Mouse (Mus musculus) E14TG2a.4 (cell line): ENCODE data around the gene Fbxo33.

ENCODE experiments used
- CTCF ChIP-seq: conservative IDR thresholded peaks from 2 replicates; pipeline ENCODE4 v1.5.1; 2014; ENCODE audit warnings: low read length
- NANOG ChIP-seq: IDR thresholded peaks from 2 replicates; pipeline ENCODE4 v1.6.1; 2014; ENCODE audit warnings: borderline replicate concordance, low read length, mixed read lengths
- POU5F1 ChIP-seq: IDR thresholded peaks from 2 replicates; pipeline ENCODE4 v1.6.1; 2014; ENCODE audit warnings: low read length, borderline replicate concordance

DNA sequence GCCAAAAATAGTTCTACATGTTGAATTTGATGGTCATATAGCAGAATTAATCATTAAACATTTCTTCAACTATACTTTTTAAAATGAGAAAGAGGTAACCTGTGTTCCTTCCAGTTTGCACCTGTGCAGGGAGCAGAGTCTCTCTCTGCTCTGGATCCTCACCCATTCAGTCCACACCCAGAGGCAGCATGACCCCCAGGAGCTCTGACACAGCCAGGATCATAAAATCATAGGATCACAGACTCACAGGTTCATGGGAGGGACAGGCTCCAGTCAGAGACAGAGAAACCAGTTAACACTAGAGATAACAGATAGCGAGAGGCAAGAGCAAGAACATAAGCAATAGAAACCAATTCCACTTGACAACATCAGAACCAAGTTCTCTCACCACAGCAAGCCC, 11.7 kb downstream of the Fbxo33 start:
- TF ChIP-seq CTCF, result no peak
- TF ChIP-seq POU5F1, result no peak
- no peak for TF ChIP-seq NANOG
